Mouse (Mus musculus): ENCODE measurements around the gene Ifna6. TPM values are rescaled to one million over a fixed set of nuclear protein-coding genes. Genes with fewer than 3 reads are reported as not detected.

Gene Ifna6
- total RNA-seq, 2 experiments from 2014 or later: not detected

DNA sequence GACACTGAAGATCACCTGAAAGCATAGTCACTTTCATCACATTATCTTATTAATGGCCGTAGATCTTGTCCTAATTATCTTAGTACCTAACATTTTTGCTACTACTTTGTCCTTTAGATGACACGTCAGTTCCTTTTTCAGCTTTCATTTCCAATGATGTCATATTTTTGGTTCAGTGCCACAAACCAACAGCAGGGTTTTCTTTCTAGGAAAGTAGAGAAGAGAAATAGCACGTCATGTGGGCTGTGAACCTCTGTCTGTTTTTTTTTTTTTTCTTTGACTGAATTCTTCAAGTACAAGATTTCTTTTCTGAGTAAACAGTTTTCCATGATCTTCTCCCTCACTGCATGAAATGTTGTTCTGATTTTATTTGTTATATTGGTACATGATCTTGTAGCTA is 12.8 kb downstream of the Ifna6 start:
- intact Hi-C loops (cut with DNase I): no loop called here

GRCm38 (mm10) chr4:88841438-88841911 is 14.3 kb downstream of the Ifna6 start, which contains the start of gene Ifna4:
Ifna4 (plus strand) TSS chr4:88841861.
- no peak for DNase-seq (ENCODE audit: low spot score in 2 of 2)
- intact Hi-C loops (cut with DNase I): no loop called here

More for the DNA sequence above, 12.8 kb downstream of the Ifna6 start:
- DNase-seq (ENCODE audit: low spot score in 2 of 2): no peak

DNA sequence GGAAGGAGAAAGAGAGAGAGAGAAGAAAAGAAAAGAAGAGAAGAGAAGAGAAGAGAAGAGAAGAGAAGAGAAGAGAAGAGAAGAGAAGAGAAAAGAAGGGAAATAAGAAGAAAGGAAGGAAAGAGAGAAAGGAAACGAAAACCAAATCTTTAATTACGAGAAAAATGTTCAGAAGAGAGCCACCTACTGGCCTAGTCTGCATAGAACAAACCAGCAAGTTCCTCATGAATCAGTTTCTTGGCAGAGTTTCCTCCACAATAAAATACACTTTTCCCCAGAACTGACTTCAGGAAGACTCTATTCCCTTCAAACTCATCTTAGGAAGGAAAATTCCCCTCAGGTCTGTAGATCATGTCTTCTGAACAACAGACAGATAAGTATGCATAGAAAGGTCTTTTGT is 18.1 kb downstream of the Ifna6 start:
- no peak for DNase-seq (ENCODE audit: low spot score in 2 of 2)
- intact Hi-C loops (cut with DNase I): no loop called here

- intact Hi-C loops (cut with DNase I): no loop called here
- DNase-seq (ENCODE audit: low spot score in 2 of 2): no peak
Measured at GRCm38 (mm10) chr4:88849698-88850097, 22.5 kb downstream of the Ifna6 start, which contains the start of gene Ifna1. Ifna1 (plus strand) TSS chr4:88850087.

DNA sequence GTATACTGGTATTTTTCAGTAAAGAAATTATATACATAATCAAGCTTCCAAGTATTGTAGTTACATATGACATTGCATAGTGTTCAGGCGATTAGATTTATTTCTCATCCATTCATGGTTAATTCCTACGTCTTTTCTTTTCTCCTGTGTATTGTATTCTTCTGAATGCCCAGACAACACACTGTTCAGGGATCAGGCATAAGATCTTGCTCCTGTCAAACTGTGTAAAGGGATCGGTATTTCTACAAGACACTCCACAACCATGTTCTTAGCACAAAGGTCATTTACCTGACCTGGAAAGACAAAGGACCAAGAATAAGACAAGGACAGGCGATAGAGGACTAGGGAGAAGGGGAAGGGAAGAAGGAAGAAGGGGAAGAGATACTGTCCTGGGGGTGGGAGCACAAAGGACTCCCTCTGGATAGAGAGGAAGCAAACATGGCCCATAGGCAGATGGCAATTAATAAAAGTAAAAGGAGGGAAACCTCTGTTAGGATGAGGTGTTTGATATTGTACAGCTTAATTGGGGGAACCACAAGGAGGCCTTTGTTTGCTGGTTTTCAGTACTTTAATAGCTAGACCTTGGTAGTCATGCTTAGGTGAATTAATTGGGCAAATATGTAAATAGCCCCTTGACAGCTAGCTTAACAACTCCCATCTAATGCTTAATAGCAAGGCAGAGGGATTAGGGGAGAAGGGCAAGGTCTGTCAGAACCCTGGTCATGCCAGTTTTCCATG is 24.0 kb downstream of the Ifna6 start:
- DNase-seq (ENCODE audit: low spot score in 2 of 2): no peak
- intact Hi-C loops (cut with DNase I): no loop called here

GRCm38 (mm10) chr4:88859214-88859613 is 32.0 kb downstream of the Ifna6 start:
- intact Hi-C loops (cut with DNase I): no loop called here
- DNase-seq (ENCODE audit: low spot score in 2 of 2): no peak

- DNase-seq (ENCODE audit: low spot score in 2 of 2): no peak
Measured at GRCm38 (mm10) chr4:88863309-88863708, 36.1 kb downstream of the Ifna6 start.

GRCm38 (mm10) chr4:88864599-88864998 is 37.4 kb downstream of the Ifna6 start:
- intact Hi-C loops (cut with DNase I): no loop called here

More at GRCm38 (mm10) chr4:88863309-88863708, 36.1 kb downstream of the Ifna6 start:
- intact Hi-C loops (cut with DNase I): no loop called here

GRCm38 (mm10) chr4:88865011-88865569 is 37.9 kb downstream of the Ifna6 start:
- no peak for DNase-seq (ENCODE audit: low spot score in 2 of 2)
- intact Hi-C loops (cut with DNase I): no loop called here

More at GRCm38 (mm10) chr4:88864599-88864998, 37.4 kb downstream of the Ifna6 start:
- no peak for DNase-seq (ENCODE audit: low spot score in 2 of 2)

DNA sequence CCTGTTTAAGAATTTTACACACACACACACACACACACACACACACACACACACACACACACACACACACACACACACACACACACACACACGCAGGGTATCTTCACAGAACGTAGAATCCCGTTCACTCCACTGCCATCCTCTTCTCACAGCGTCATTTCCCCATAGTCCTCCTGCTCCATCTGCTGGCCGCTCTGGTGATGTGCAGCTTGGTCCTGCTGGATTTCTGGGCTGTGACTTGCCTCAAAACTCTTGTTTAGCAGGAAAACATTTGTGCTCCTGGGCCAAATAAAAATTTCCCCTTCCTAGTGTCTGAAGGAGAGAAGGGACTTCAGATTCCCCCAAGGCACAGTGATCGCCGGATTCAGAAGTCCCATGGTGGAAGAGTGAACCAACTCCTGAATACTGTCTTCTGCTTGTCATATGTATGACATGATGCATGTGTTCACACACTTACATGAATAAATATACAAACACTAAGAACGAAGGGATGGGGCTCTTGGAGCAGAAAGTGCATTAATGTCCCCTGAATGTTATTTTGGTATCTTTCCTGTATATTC is 40.2 kb downstream of the Ifna6 start:
- intact Hi-C loops (cut with DNase I): no loop called here
- peak; percentile 65 to 69 for DNase-seq (ENCODE audit: low spot score in 2 of 2)

DNA sequence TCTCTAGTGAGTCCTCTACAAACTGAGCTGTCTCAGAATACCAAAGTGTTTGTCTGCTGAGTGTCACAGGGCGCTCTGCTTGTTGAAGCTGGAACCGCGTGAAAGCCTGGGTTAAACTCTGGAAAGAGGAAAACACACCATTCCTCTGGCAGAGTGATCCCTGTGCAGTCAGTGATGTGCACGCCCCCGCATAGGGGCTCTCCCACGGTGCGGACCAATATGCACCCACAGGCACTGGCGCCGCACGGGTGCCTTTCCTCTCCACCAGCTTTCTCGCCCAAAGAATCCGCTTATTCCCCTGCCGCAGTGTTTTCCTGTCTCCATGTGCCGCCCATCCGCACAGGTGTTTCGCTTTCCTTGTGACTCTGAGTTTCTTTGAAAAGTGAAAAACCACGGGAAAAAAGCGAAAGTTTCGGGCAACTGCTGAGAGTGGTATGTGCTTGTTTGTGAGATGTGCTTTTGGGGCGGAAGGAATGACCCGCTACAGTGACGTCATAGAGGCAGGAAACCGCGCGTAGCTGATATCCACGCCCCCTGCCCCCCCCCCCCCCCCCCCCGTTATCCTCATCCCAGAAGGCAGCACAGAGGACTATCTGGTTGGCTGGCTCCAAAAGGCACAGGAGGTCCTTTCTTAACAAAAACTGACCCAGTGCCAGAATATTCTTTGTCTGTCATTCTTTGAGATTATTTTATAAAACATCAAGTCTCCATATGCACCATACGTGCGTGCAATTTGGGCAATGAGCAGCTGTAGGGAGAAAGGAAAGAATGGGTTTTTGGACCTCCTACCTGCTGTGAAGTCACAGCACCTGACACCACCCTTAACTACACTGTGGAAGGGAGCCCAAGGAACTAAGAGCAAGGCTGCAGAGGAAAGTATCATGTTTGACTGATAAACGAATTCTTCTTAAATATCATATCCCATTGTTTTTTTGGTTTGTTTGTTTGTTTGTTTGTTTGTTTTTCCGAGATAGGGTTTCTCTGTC is 41.0 kb downstream of the Ifna6 start:
- peak; percentile 14 to 15 for DNase-seq (ENCODE audit: low spot score in 2 of 2)
- intact Hi-C loops (cut with DNase I): no loop called here

DNA sequence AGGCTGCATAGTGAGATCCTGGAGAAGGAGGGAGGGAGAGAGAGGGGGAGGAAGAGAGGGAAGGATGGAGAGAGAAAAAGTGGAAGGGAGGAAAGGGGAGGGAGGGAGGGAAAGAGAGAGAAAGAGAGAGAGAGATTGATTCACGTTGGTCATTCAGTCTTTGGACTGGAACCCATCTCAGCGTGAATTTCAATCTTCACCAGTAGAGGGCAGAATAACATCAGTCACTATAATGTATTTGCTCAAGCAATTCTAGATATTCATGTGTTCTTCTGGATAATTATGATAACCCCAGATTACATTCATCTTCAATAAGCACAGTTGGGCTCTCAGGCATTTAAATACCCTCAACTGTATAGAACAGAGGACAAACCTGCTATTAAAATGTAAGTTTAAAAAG is 45.5 kb downstream of the Ifna6 start:
- intact Hi-C loops (cut with DNase I): loop anchor here (1.0 to 10.0 kb wide), 2 partner anchors 257 to 652 kb away; no protein-coding TSS in a partner anchor
- DNase-seq (ENCODE audit: low spot score in 2 of 2): no peak

DNA sequence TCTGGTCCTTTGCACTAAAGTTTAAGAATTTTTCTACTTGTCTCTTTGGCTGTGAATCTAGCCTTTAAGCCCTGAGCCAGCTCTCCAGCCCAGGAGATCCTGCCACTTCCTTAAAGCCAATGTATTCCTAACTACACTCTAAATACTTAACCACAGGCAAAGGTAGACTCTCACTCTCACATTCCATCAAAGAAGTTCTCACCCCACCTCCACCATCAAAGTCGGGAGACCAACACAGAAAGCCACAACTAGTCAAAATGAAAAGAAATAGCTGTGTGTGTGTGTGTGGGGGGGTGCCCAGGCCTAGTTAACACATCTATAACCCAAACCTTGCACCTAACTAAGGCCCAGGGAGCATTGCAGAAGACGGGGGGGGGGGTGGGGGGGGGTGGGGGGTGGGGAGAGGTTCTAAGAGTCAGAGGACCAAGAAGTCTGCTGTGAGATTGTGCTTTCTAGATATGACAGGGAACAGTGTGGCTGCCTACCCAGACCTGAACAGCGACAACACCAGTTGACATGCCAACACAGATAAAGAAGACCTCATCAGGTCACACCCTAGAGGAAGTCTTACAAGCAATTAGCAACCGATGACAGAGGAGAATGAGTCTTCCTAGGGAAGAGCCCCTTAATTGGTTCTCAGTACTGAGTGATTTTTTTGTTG is 48.3 kb downstream of the Ifna6 start:
- intact Hi-C loops (cut with DNase I): loop anchor here (10.0 kb wide), 1 partner anchor 649 kb away; no protein-coding TSS in a partner anchor
- DNase-seq (ENCODE audit: low spot score in 2 of 2): no peak

- DNase-seq (ENCODE audit: low spot score in 2 of 2): no peak
- intact Hi-C loops (cut with DNase I): loop anchor here (10.0 kb wide), 1 partner anchor 648 kb away; no protein-coding TSS in a partner anchor
Measured at GRCm38 (mm10) chr4:88876520-88876919, 49.3 kb downstream of the Ifna6 start.

Other genes starting within 250 kb of the Ifna6 start
- not detected for gene Ifna9, start 235.0 kb upstream of the Ifna6 start, total RNA-seq (2021)
- not detected for gene Ifna12, start 224.0 kb upstream of the Ifna6 start, total RNA-seq (2021)
- not detected for gene C87499, start 193.0 kb upstream of the Ifna6 start, total RNA-seq (2021)
- gene Ifna13, start 183.0 kb upstream of the Ifna6 start, total RNA-seq (2021): not detected
- not detected for gene Ifna16, start 150.5 kb upstream of the Ifna6 start, total RNA-seq (2021)
- gene Ifna2, start 143.5 kb upstream of the Ifna6 start, total RNA-seq (2021): not detected
- not detected for gene Ifnab, start 136.1 kb upstream of the Ifna6 start, total RNA-seq (2021)
- gene Gm26566, start 105.6 kb upstream of the Ifna6 start, total RNA-seq (2021): 1 to 10 TPM in 1 of 2 experiments, under 1 TPM in 1; 0.66 to 1.5 TPM
- 100 to 1,000 TPM in 1 of 2 experiments, 10 to 100 TPM in 1; 92.7 to 101 TPM for gene Klhl9, start 105.0 kb upstream of the Ifna6 start, total RNA-seq (2021)
- gene Gm13271, start 72.5 kb upstream of the Ifna6 start, total RNA-seq (2021): not detected
- gene Gm13283, start 67.3 kb upstream of the Ifna6 start, total RNA-seq (2021): not detected
- gene Gm13290, start 53.6 kb upstream of the Ifna6 start, total RNA-seq (2021): not detected
- not detected for gene Gm13289, start 50.5 kb upstream of the Ifna6 start, total RNA-seq (2021)
- gene Gm13272, start 47.6 kb upstream of the Ifna6 start, total RNA-seq (2021): not detected
- gene Ifnz, start 45.3 kb upstream of the Ifna6 start, total RNA-seq (2021): not detected
- not detected for gene Gm13276, start 41.7 kb upstream of the Ifna6 start, total RNA-seq (2021)
- not detected for gene Gm13277, start 38.8 kb upstream of the Ifna6 start, total RNA-seq (2021)
- not detected for gene Gm13278, start 35.9 kb upstream of the Ifna6 start, total RNA-seq (2021)
- gene Gm13275, start 32.9 kb upstream of the Ifna6 start, total RNA-seq (2021): not detected
- not detected for gene Gm13279, start 30.0 kb upstream of the Ifna6 start, total RNA-seq (2021)
- gene Gm13285, start 27.8 kb upstream of the Ifna6 start, total RNA-seq (2021): not detected
- not detected for gene Gm13287, start 24.2 kb upstream of the Ifna6 start, total RNA-seq (2021)
- not detected for gene Gm13288, start 21.9 kb upstream of the Ifna6 start, total RNA-seq (2021)
- not detected for gene Ifna7, start 11.2 kb upstream of the Ifna6 start, total RNA-seq (2021)
- not detected for gene Ifna11, start 7.5 kb upstream of the Ifna6 start, total RNA-seq (2021)
- gene Ifna5, start 8.1 kb downstream of the Ifna6 start, total RNA-seq (2021): not detected
- gene Ifna4, start 14.4 kb downstream of the Ifna6 start, total RNA-seq (2021): not detected
- gene Ifna1, start 22.7 kb downstream of the Ifna6 start, total RNA-seq (2021): not detected
- gene Ifne, start 52.8 kb downstream of the Ifna6 start, total RNA-seq (2021): not detected

Data from left cerebral cortex, postnatal 36 days (tissue).